Mouse (Mus musculus) kidney, postnatal 25 days (tissue): ENCODE measurements around the gene Tm6sf1.

Experiments
- DNase-seq, 2 experiments: peaks; one replicate each; pipeline ENCODE4 v3.0.0; 2021; ENCODE audit warnings: mixed read lengths in 2 of 2

Gene Tm6sf1

DNA sequence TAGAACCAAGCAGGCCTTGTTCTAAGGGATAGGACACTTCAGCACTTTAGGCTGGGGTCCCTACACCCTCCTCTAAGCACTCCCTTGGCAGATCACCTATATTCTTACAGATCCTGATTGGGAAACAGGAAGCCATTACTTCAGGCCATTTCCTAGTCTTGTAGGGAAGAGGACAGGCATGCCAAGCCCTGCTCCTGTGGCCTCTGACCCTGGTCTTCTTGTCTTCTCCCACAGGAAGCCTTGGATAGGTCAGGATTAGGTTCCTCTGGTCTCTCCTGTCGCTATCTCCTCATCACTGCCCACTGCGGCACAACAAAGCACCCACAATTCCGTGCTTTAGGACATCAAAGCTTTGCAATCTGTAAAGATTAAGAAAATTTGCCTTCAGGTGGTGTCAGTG, 7.1 kb upstream of the Tm6sf1 start:
- DNase-seq: peak; percentile 37 to 52

DNA sequence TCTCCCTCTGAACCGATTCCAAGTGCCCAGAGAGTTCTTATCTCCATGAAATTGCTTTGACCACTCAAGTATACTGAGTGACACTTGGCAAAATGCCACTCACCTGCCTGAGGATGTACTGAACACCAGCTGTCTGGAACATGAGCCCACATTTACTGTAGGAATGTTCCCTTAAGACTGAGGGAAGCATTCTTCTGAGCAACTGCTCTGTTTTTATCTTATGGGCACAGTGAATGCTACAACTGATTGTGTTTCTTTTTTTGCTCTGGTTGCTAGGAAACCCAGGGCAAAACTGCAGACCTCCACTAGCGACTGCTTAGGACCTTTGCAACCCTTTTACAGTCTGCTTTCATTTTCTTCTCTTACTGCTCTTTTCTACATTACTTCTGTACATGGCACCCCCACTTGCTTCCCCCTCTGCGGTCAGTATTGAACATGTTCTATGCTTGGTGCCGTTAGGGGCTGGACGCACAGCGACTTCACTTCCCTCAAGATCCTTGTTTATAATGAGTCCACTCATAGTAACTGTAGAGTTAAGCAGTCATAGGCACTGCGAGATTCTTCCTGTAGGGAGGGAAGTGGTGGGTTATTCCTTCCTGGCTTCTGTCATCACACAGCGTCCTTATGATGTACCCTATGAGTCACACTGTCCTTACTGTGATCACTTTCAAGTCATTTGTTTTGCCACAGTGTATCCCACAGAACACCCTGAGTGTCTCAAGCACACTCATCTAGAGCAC, 4.1 kb upstream of the Tm6sf1 start:
- DNase-seq: no peak

DNA sequence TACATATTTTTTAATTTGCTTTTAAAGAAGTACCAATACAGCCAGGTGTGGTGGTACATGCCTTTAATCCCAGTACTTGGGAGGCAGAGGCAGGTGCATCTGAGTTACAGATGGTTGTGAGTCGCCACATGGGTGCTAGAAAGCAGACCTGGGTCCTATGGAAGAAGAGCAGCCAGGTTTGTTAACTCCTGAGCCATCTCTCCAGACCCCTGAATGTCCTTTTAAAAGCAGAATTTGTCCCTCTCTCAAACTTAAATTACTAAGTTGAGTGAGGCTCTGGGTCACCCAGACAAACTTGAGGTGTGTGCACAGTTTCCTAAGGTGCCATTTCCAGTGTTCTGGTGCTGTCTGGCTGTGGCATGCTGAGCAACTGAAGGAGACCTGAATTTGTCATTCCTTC, 3.1 kb upstream of the Tm6sf1 start, which contains the start of gene Gm10160:
Gm10160 (minus strand) TSS at position 101 of the 400 bp plus-strand sequence.
- no peak for DNase-seq

DNA sequence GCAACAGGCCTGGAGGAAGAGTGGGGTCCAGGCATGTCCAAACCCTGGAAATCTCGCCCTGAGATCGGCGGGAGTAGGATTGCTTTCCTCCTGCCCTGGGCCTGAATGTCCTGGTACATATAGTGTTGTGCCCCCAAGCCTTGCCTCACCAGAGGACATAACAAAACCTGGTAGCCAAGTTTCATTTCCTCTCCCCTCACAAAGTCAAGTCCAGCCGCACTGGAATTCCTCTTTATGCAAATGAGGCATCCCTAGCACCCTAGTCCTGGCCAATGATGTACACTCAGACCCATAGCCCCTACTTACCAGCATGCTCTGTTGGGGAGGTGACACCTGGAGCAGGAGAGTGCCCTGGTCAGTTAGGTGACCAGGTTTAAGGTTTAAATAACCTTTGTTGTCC, 2.6 kb upstream of the Tm6sf1 start:
- DNase-seq: no peak

DNA sequence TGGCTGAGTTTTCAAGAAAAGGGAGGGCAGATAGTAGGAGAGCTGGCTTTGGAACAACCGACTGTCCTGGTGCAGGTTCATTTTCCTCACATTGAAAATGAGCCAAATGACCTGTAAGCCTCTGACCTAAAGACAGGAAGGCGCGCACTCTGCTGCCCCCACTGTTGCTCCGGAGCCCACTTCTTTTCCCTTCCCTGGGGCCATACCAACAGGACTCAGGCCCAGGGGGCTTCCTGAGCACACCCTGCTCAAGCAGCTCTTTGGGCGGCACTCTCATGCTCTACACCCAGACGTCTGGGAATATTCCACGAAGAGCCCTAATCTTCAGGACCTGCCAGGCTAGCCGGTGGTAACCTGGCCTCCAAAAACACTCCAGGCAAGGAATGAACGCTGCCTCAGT, 565 bp upstream of the Tm6sf1 start:
- DNase-seq: no peak

DNA sequence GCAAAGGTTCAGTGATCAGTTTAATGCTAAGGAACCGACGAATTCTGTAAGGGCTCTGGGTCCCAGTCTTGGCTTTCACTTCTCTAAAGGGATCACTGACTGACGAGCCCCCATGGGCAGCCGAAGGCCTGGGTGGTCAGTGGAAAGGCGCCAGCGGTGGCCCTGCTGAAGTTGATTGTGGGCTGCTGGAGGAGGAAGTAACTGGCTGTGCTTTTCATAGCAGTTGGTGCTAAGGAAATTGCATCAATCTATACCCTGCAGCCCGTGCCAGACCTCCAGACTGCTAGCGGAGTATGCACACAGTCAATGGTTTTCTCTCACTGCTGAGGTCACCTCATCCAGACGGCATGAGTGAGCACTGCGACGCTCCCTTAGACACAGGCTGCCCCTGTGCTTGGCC, 1.3 kb downstream of the Tm6sf1 start:
- DNase-seq: no peak

DNA sequence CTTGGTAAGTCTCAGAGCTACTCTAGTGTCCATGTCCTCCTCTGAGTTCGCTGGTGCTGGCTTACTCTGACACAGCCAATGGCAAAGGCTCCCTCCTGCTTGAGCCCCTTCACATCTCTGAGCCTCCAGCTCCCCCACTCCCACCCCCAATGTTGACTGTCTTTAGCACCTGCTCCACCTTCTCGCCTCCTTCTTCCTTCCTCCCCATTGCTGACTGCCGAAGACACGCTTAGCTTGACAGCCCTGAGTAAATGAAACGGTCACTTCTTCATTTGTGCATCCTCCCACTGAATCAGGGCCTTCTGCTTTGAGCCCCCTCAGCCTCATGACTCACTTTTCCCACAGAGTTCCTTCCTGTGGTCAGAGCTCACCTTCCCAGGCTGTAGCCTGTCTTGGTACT, 2.2 kb downstream of the Tm6sf1 start:
- no peak for DNase-seq

DNA sequence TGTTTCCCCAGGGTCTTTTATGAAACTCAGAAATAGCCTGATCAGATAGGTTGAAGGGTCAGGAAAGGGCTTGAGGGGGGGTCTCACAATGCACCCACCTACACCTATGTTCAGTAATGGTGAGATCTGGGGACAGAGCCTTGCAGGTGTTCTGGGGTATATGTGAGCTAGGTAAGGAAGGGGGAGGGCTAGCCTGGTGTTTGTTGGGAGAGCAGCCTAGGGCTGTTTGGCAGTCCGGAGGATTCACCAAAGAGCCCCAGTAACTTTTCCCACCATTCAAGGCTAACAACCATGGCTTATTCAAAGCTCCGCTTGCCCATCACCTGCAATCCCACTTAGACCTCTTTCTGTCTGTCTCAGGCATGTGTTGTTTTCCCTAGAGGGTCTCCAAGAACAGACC, 2.7 kb downstream of the Tm6sf1 start:
- no peak for DNase-seq

DNA sequence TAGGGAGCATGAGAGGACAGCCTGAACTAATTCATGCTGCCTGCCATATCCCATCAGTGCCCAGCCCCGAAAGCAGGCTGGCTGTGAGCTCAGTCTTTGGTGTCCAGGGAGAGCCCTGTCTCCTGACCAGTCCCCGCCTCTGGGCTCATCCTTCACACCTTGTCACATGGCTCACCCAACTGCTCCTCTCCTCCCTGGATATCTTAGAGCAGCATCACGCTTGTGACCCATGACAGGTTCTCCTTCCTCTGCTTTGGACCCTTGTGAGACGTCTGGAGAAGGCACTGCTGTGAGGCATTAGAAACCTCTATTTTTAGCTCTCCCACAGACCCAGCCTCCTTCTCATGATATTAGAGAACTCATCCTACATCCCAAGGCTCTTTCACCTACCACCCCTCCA, 3.1 kb downstream of the Tm6sf1 start:
- DNase-seq: no peak

DNA sequence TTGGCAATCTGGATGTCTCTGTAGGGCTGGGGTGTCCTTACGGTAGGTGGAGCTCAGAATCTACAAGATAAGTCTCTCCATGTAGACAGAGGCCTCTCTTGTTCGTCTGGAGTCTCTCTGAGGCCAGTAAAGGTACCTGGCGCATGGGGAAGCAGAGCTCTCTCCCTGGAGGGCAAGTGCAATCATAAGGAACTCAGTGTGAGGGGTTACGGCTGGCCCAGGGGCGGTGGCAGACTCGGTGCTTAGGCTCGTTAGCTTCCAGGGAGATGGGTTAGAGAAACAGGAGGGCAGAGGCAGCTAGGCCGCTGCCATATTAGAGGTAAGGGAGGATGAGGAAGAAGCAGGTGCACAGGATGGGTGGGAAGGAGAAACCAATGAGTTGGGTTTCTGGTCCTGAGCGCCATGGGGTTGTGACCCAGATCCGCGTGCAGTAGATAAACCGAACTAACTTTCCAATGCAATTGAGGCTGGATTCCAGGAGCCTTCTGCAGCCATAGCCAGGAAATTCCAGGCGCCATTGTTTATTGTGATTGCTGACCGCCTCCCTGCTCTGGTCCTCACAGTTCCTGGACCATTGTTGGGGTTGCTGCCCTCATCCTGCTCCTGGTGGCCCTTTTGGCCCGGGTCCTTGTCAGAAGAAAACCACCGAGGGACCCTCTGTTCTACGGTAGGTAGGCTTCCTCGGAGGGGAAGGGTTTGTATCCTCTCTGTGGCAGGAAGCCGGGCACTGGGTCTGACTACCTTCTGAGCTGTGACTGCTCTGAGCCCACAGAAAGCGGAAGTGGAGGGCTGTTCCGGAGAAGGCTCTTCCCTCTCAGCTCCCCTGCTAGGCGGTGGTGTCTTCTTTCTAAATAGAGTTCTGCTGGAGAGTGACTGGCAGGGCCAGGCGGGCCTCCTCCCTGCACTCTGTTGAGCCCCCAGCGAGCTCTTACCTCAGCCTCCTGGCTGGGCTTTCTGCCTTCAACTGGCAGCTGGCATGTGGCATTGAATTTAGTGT, 4.1 kb downstream of the Tm6sf1 start:
- peak; percentile 35 to 60 for DNase-seq

DNA sequence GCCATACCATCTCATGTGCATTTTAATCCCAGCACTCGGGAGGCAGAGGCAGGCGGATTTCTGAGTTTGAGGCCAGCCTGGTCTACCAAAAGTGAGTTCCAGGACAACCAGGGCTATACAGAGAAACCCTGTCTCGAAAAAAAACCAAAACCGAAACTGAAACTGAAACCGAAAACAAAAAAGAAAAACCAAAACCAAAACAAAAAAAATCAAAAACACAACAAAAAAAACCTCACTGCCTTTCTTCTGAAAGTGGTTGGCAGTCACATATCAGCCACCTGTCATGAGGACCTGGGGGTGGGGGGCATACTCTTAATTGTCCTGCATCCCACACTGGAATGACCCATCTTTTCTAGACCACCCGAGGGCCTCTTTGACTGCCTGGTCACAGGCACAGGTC, 5.8 kb downstream of the Tm6sf1 start:
- DNase-seq: no peak

DNA sequence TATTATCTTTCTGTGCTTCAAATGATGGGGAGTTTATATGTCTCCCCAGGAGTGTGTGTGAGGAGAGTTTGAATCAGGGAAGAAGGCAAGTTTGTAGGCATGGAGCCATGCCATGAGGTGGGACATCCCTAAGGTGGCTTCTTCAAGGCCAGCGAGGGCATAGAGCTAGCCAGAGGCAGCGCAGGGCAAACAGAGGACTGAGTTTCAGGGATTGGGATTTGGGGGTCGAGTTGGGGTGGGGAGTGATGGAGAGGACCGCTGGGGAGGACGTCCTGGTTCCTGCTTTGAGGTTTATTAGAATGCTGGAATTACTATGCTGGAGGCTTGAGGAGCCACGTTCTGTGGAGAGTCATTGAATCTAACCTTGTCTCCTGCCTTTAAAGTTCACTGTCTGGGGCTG, 7.1 kb downstream of the Tm6sf1 start:
- DNase-seq: no peak

DNA sequence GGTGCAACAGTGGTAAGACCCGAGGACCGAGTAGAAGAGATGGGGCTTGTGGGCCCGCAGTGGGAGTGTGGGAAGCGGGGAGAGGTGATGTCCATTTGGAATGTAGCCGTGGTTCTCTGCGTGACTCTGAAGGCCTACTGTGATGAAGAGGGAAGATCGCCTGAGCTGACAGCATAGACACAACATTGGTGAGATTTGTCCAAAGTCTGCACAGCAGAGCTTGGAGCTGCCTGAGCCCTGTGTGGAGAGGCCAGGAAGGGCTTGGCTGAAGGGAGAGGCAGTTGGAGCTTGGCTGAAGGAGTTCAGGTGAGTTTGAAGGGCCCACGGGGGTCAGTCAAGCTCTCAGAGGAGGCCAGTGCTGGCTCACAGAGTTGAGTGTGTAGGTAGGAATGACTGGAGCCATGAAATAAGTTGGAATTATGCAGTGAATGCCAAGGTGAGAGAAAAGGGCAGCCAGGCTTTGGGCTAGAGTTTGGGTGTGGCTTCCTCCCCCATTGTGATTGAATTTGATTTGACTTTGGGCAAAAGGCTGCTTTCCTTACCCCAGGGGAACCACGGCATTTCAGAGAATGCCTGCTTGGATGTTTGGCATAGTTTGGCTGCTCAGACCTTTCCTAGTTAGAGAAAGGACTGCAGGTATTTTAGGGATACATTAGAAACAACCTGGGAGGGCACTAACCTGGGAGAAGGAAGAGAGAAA, 8.6 kb downstream of the Tm6sf1 start:
- DNase-seq: peak in 1 of 2 experiments; percentile 29

DNA sequence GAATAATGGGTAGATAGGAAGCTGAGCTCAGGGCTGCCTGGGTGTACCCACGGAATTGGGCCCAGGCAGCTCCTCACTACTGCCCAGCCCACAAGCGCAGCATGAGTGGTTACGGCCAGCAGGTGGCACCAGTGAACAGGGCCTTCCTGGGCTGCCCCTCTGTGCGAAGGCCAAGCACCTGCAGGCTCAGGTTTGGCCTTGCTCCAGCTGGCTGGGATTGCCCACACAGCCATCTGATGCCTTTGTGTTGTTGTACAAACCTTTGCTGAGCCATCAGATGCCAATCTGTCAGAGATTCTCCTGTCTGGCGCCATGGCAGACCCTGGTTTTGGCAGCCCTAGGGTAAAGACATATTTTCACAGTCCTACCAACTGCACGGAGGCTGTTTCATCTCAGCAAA, 9.4 kb downstream of the Tm6sf1 start:
- DNase-seq: peak; percentile 91 to 93

DNA sequence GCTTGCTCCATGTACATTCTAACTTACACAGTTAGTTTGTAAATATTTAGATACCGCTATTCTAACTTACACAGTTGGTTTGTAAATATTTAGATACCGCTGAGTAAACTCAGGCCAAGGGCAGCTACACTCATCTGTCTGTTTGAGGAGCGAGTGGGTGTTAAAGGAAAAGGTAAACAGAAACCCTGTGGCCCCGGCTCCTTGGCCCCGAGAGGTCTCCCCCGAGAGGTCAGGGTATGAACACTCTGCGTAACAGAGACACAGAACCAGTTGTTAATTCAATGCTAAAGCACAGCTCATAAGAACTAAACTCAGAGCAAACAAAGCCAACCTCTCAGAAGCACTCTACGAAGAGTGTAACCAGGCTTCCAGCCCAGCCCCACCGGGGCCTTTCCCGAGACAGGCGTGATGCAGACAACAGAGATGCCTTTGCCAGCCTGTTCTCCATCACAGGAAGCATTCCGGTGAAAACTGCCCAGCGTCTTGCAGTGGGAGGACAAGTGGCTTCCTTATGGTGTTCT, 13.8 kb downstream of the Tm6sf1 start:
- DNase-seq: no peak

DNA sequence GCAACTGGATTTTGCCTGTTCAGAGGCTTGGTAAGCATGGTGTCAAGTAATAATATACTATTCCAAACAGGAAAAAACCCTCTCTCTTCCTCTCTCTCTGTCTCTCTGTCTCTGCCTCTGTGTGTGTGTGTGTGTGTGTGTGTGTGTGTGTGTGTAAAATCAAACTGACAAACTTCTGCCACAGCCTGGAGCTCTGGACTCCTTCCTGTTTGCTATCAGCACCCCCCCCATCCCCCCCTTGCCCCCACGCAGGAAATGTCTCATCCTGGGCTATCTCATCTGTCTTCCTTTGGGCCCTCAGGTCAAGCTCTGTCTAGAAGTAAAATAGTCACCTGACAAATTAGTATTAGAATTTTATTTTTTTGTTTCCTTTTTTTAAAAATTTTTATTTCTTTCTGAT, 15.0 kb downstream of the Tm6sf1 start:
- DNase-seq: no peak

DNA sequence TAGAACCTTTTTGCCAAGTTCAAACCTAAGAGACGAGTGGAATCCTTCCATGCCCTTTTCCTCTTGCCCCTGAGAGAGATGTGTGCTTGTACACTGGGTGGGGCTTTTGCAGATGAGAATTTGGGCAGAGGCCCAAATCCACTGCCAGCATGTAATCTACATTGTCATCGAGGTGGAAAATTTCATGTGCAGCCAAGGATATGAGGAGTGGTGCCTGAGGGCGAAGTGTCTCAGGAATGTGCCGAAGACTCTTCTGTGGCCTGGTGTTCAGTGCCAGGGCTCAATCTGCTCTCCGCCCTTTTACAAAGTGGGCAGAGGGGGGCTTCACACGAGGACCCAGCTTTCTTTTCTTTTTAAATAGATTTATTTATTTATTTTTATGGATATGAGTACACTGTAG, 15.8 kb downstream of the Tm6sf1 start:
- DNase-seq: peak; percentile 49 to 66

DNA sequence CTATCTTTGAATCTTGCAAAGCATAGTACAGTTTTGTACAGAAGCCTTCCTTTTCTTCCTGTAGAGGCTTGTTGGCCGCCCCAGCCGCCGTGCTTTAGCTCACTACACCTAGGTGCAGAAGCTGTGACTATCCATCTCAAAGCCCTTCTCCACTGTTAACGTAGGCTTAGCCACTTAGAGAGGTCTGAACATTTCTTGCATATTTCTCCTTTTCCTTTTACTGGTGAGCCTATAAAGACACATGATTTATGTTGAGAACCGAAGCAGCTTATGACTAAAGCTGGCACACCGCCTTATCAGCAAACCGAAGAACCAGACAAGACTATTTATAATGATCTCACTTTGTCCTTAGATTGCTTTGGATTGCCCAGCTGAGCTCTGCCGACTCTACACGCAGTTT, 16.6 kb downstream of the Tm6sf1 start:
- DNase-seq: peak in 1 of 2 experiments; percentile 30

DNA sequence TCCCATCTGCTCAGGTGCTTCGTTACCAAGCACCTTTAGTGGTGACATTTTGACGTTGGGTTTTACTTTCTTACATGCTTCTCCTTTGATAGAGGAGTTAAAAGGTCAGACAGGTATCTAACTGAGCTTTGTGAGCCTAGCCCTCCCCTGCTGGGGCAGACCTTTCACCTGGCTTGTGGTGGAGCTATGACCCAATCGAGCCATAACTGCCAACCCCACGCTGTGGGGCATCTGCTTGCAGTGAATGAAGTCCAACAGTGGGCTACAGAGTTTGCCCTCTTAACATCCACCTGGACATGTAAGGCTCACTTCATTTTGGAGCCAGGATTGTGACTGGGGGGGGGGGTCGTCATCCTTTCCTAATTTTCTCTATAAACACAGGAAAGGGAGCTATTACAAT, 21.5 kb downstream of the Tm6sf1 start:
- no peak for DNase-seq

DNA sequence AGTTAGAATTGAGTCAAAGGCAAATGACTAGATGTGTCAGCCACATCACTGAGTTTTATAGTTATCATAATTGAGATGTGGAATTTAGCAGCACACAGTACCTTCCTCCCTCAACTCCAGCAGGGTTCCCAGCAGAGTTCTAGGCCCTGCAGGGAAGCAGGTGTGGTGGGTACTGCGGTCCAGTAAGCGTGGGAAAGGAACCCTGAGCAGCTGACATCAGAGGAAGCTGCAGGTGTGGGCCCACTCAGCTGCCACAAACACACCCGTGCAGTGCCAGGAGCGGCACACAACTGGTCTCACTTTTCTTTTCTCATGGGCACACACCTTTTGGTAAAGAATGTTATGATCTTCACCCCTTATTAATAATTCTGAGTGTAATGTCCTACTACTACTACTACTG, 22.0 kb downstream of the Tm6sf1 start:
- peak in 1 of 2 experiments; percentile 24 for DNase-seq

DNA sequence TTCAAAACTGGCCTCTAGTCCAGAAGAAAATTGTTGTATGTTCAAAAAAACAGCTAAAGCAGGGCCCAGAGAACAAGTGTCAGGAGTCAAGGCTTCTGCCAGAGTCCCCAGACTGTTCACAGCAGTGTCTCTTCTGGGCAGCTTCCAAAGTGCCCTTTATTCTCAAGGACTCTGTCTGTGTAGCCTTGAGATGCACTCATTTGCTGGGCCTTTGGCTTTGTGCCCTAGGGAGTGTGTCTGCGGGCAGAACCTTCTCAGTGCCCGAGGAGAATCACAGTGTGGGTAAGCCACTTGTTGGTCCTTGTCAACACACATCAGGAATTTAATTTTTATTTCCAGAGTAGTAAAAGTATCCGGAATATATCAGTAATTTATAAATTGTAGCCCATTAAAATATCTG, 22.8 kb downstream of the Tm6sf1 start:
- peak in 1 of 2 experiments; percentile 49 for DNase-seq

DNA sequence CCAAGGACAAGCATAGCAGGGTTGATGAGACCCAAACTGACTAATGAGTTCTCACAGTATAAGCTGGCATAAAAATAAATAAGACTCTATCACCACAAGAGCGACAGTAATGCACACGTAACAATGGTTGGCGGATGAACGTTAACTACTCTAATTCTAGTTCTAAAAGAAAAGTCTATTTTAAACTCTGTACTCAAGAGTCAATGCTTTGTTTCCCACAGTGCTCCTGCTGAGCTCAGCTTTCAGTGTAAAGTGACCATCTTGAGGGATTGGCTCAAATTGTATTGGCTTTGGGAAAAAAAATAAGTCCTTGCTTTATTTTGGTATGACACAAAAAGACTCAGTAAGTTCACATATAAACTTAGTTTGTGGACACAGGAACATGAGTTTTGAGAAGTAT, 26.3 kb downstream of the Tm6sf1 start:
- no peak for DNase-seq

DNA sequence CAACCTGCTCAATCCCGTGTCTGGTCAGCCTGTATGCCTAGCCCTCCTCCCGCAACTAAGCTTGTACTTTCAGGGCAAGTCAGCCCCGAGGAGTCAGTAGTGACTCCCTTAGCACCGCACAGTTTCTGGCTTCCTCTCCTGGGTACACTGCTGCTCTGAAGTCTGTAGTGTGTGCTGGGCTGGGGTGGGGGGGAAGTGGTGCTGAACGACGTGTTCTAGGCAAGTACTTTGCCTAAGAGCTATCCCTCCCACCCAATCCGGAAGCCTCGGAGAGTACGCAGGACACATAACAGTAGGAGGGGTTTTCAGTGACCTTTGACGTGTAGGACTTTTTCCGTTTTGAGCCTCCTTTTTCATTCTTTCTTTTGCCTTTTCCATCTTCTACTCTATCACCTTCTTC, 40.6 kb downstream of the Tm6sf1 start:
- DNase-seq: no peak
